Mouse (Mus musculus) adrenal gland, postnatal 36 days (tissue): ENCODE measurements around the gene Gpld1. TPM values are rescaled to one million over a fixed set of nuclear protein-coding genes. Genes with fewer than 3 reads are reported as not detected.
"Not testable (repeated sequence)": the region's sequence is repeated elsewhere in the genome, so short reads cannot be mapped to it uniquely, and the experiment has no call there.

Source experiments
- DNase-seq, 2 experiments: peaks; one replicate each; pipeline ENCODE4 v3.0.0; 2021; ENCODE audit warnings: mixed read lengths in 1 of 2
- total RNA-seq, 2 experiments: library from RNA; stranded (reverse); gene quantifications; 2 replicates each; pipeline ENCODE4 v1.2.3; 2021

Gpld1 gene
- total RNA-seq, 2 experiments from 2014 or later, result 2.8 to 3.7 TPM

GRCm38 (mm10) chr13:24948870-24949269 lies 5.9 kb downstream of the Gpld1 start:
- DNase-seq, result no peak

DNA sequence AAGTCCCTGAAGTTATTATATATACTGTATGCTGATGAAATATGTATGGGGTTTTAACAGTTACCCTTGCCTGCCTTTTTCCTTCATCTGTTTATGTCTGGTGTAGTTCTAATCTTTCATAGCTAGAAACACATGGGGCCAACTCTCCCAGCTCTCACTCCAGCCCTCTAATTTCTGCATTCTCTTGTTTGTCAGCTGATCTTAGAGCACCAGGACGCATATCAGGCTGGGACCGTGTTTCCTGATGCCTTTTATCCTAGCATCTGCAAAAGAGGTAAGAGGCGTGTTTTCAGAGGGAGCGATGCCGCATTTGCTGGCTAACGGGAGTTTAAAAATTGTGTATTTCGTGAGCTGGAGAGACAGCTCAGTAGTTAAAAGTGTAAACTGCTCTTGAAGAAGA lies 9.7 kb downstream of the Gpld1 start:
- no peak for DNase-seq

DNA sequence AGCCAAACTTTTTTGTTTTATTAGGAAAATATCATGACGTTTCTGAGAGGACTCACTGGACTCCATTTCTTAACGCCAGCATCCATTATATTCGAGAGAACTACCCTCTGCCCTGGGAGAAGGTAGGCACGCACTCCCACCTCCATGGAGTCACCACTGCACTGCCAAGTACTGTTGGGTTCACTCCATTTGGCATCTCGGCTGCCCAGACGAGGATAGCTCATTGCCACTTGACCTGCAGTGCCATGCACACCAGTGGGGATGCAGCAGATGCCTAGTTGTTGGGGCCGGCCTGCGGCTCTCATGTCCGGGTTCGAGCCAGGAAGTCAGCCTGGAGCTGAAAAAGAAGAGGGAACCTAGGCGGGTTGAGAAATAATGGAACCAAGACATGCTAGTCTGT lies 12.1 kb downstream of the Gpld1 start:
- no peak for DNase-seq

- no peak for DNase-seq
Measured at GRCm38 (mm10) chr13:24955500-24955899, 12.5 kb downstream of the Gpld1 start.

GRCm38 (mm10) chr13:24958671-24959070 lies 15.7 kb downstream of the Gpld1 start:
- no peak for DNase-seq

GRCm38 (mm10) chr13:24960084-24960483 lies 17.1 kb downstream of the Gpld1 start:
- no peak for DNase-seq

DNA sequence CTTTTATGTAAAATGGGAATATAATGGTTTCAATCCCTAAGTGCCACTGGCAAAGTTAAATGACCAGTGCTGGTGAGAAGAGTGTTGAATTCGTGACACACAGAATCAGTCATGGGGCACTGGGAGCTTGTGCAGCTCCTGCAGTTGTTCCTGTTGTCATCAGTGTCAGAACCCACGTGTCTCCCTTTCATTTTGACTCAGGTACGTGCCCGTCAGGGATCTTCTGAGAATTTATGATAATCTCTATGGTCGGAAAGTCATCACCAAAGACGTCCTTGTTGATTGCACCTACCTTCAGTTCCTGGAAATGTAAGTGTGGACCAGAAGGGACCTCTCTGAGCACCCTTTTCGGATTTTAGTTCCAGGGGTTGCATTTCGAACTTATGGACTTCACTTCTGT lies 19.2 kb downstream of the Gpld1 start:
- DNase-seq, result no peak

DNA sequence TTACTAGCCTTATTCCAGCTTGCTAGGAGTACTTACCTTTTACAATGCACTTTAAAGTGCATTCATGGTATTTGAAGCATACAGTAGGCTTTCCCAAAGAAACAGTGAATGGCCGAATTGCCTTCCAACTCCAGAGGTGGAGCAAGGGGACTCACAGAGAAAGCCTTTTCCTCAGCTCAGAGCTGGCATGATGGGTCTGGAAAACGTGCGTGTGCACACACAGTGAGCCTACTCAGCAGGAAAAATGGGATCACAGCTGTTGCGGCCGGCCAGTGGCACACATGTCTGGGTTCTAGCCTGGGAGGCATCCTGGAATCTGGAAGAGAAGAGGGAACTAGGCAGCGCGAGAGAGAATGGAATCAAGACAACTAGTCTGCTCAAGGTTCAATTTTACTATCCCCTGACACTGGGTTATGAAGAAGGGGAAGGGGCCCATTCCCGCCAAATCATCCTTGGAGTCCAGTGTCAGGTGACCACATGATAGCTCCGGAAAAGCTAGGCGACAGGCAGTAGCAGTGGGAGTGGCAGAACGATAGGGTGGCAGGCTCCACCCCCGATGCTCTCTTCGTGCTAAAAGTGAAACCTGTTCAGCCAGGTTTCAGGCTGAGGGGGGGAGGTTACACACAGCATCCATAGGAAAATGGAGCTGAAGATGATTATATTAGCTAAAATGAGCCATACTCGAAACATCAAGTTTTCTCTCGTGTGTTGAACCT lies 22.3 kb downstream of the Gpld1 start:
- DNase-seq, result no peak

GRCm38 (mm10) chr13:24965846-24966201 lies 22.9 kb downstream of the Gpld1 start:
- DNase-seq, result no peak

DNA sequence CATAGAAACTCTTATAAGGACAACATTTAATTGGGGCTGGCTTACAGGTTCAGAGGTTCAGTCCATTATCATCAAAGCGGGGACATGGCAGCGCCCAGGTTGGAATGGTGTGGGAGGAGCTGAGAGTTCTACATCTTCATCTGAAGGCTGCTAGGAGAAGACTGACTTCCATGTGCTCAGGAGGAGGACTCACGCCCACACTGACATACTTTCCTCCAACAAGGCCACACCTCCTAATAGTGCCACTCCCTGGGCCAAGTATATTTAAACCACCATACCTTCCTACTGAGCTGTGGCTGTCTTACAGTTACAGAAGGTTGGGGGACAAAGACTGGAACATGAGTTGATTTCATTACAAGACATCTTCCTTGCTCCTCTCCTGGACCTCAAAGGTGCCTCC lies 28.8 kb downstream of the Gpld1 start:
- not testable (repeated sequence) for DNase-seq

GRCm38 (mm10) chr13:24976384-24976783 lies 33.4 kb downstream of the Gpld1 start:
- no peak for DNase-seq

DNA sequence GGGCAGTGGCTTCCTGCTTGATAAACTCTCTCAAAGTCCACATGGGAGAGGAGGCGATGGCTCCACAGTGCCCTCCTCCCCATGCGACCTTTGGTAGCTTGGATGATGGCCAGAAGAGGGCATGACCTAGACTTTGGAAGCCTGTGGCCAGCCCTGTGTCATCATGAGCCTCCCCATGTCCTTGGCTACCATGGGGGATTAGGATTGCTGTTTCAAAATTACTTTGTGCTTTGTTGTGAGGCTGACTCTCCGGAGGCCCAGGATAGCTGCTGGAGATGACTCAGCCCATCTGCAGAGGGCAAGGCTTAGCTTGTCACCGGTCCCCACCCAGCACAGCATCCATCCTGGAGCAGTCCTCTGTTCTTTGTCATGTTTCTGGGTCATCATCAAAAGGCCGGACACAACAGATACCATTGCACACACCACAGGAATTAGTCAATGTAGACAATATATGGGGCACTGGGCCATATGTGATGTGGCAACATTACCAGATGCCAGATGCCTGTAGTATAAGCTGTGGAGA lies 34.9 kb downstream of the Gpld1 start:
- peak; percentile 51 to 76 for DNase-seq

DNA sequence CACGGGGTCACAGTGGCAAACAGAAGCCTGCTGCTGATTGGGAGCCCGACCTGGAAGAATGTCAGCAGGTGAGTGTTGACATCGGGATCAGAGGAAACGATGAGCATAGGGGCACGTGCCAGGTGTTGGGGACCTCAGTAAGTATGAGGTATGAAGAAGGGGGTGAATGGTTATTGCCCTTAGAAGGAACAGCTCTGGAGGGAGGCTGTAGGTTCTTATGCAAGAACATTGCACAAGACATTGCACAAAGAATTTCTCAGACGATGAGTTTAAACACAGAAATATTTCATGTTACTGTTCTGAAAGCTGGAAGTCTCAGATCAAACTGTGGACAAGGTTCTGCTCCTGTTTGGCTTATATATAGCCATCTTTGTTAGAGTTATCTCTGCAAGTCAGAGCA lies 38.1 kb downstream of the Gpld1 start:
- DNase-seq, result no peak

DNA sequence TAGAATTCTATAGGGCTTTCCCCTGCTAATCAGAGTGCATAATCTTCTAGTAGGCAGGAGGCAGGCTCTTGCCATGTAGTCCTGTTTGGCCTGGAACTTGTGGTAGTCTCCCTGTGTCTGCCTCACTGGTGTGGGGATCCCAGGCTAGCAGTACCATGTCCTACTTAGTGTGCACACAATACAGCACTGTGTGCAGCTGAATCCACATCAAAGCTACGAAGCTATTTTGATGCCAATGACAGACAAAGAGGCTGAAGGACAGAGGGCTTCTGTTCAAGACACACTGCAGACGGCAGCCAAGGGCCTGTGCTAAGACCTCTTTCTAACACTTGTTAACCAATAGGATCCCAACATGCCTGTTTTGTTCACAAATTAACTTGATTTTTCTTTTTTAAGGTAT lies 42.5 kb downstream of the Gpld1 start:
- DNase-seq, result no peak

DNA sequence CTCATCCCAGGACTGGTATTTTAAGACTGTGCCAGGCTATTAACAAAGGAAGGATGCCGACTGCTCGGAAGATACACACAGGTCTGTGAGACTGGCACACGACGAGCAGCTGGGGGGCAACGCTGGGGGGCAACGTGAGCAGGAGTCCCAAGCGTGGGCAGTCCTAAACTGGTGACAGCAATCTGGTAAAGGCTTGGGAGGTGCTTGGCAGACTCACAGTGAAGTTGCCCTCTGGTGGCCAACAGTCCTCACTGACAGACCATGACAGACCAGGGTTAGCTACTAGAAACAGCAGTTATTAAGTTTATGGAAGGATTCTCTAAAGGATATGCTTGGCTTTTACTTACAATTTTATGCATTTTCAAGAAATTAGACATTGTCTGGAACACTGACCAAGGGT lies 45.4 kb downstream of the Gpld1 start:
- peak; percentile 63 to 83 for DNase-seq

- peak in 1 of 2 experiments; percentile 8 for DNase-seq
Measured at GRCm38 (mm10) chr13:24989006-24989405, 46.1 kb downstream of the Gpld1 start.

- DNase-seq, result no peak
Measured at GRCm38 (mm10) chr13:24993160-24993559, 50.2 kb downstream of the Gpld1 start.

- DNase-seq, result no peak
Measured at GRCm38 (mm10) chr13:24999538-24999937, 56.6 kb downstream of the Gpld1 start.

DNA sequence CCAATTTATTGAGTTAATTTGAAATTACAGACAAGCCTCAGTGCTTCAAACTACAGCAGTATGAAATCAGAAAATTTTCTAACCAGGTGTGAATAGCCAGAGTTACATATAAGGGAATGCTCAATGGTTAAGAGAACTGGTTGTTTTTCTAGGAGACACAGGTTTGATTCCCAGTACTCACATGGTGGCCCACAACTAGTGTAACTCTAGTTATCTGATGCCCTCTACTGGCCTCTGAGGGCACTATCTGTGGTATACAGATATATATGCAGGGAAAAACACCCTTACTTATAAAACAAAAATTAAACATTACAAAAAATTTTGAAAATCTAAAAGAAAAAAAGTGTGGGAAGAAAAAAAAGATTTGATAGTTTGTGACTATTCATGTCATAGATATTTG lies 60.0 kb downstream of the Gpld1 start:
- DNase-seq, result no peak

GRCm38 (mm10) chr13:25007115-25007514 lies 64.2 kb downstream of the Gpld1 start:
- peak; percentile 59 to 65 for DNase-seq

- DNase-seq, result no peak
Measured at GRCm38 (mm10) chr13:25018316-25018715, 75.4 kb downstream of the Gpld1 start.

GRCm38 (mm10) chr13:25019793-25020539 lies 77.0 kb downstream of the Gpld1 start, which contains the start of gene Mrs2:
Gene Mrs2 (minus strand): TSS chr13:25020379.
- DNase-seq, result peak; percentile 92 to 93

- peak; percentile 15 to 18 for DNase-seq
Measured at GRCm38 (mm10) chr13:25020540-25020892, 77.6 kb downstream of the Gpld1 start.

- peak in 1 of 2 experiments; percentile 32 for DNase-seq
Measured at GRCm38 (mm10) chr13:25022386-25022785, 79.4 kb downstream of the Gpld1 start.
